Mouse (Mus musculus) T-helper 17 cell (primary cell): ENCODE results near the gene Ctss.

Source experiments
- in situ Hi-C, 2 experiments: fragments of 300-600 bp; cut with MboI, MseI; formaldehyde crosslinking; loops; 1 replicate in 1 of 2; 2 replicates in 1 of 2; pipeline ENCODE4 v1.15.1; 2025; ENCODE audit warnings: high pct_unique_total_duplicates in 2 of 2

Gene Ctss

GRCm38 (mm10) chr3:95526622-95527211 lies at the start of gene Ctss:
Gene Ctss (plus strand): TSS chr3:95526786.
- in situ Hi-C loops: no loop called here

GRCm38 (mm10) chr3:95478966-95479365 lies 47.6 kb upstream of the Ctss start:
- in situ Hi-C loops: no loop called here

- in situ Hi-C loops: no loop called here
Observed at GRCm38 (mm10) chr3:95486421-95486820, 40.2 kb upstream of the Ctss start.

GRCm38 (mm10) chr3:95488679-95489078 lies 37.9 kb upstream of the Ctss start:
- in situ Hi-C loops: no loop called here

GRCm38 (mm10) chr3:95490238-95490637 lies 36.3 kb upstream of the Ctss start:
- in situ Hi-C loops: no loop called here

GRCm38 (mm10) chr3:95494342-95494741 lies 32.2 kb upstream of the Ctss start:
- in situ Hi-C loops: no loop called here

- in situ Hi-C loops: no loop called here
Observed at GRCm38 (mm10) chr3:95498229-95498628, 28.4 kb upstream of the Ctss start.

- in situ Hi-C loops: no loop called here
Observed at GRCm38 (mm10) chr3:95499024-95499423, 27.6 kb upstream of the Ctss start, which contains the start of gene Ctsk. Gene Ctsk (plus strand): TSS chr3:95499256.

GRCm38 (mm10) chr3:95499496-95500140 lies 27.0 kb upstream of the Ctss start:
- in situ Hi-C loops: no loop called here

- in situ Hi-C loops: no loop called here
Observed at GRCm38 (mm10) chr3:95502312-95502711, 24.3 kb upstream of the Ctss start.

GRCm38 (mm10) chr3:95509348-95509747 lies 17.2 kb upstream of the Ctss start:
- in situ Hi-C loops: no loop called here

GRCm38 (mm10) chr3:95511611-95512180 lies 14.9 kb upstream of the Ctss start:
- in situ Hi-C loops: no loop called here

- in situ Hi-C loops: no loop called here
Observed at GRCm38 (mm10) chr3:95516614-95517041, 10.0 kb upstream of the Ctss start.

GRCm38 (mm10) chr3:95517493-95517898 lies 9.1 kb upstream of the Ctss start:
- in situ Hi-C loops: no loop called here

GRCm38 (mm10) chr3:95518891-95519290 lies 7.7 kb upstream of the Ctss start:
- in situ Hi-C loops: no loop called here

- in situ Hi-C loops: no loop called here
Observed at GRCm38 (mm10) chr3:95519315-95519714, 7.3 kb upstream of the Ctss start.

GRCm38 (mm10) chr3:95520100-95520499 lies 6.5 kb upstream of the Ctss start:
- in situ Hi-C loops: no loop called here

- in situ Hi-C loops: no loop called here
Observed at GRCm38 (mm10) chr3:95521168-95521567, 5.4 kb upstream of the Ctss start.

- in situ Hi-C loops: no loop called here
Observed at GRCm38 (mm10) chr3:95523662-95524061, 2.9 kb upstream of the Ctss start.

- in situ Hi-C loops: no loop called here
Observed at GRCm38 (mm10) chr3:95524673-95525072, 1.9 kb upstream of the Ctss start.

GRCm38 (mm10) chr3:95526111-95526510 lies 475 bp upstream of the Ctss start:
- in situ Hi-C loops: no loop called here

GRCm38 (mm10) chr3:95529814-95530213 lies 3.2 kb downstream of the Ctss start:
- in situ Hi-C loops: no loop called here

- in situ Hi-C loops: no loop called here
Observed at GRCm38 (mm10) chr3:95531025-95531424, 4.4 kb downstream of the Ctss start.
